12 mouse cellular contexts compared by ENCODE assay signal in genomic region chr8:70560564-70560963, GRCm38 (mm10). TPM values are rescaled to one million over a fixed set of nuclear protein-coding genes. Genes with fewer than 3 reads are reported as not detected.
DNase-seq lines count a peak whose midpoint lies in the region; ATAC-seq and TF ChIP-seq lines count a peak whose summit lies in the region.
"Had no signal": no experiment of that assay in that cellular context is flagged by ENCODE, and none has a peak within 500 bp of the region (broad histone marks: within the 10 kb centered on the region; RNA-seq: fewer than 3 reads in every experiment).

No protein-coding gene starts in this region.

- H3K4me3 ChIP-seq in kidney, embryonic 16.5 days (ENCODE audit: low read length), result no peak overlapping the region
- no peak overlapping the region for H3K4me3 ChIP-seq in testis, adult 2 months (ENCODE audit: control insufficient read depth, low read depth, low read length)
- no peak overlapping the region for H3K4me3 ChIP-seq in embryonic facial prominence, embryonic 10.5 days
- H3K4me3 ChIP-seq: embryonic facial prominence, embryonic 13.5 days; forebrain, embryonic 13.5 days had no signal

- no peaks in the 10 kb centered on the region for H3K27me3 ChIP-seq in kidney, embryonic 16.5 days (ENCODE audit: insufficient read depth, low read length)
- no peaks in the 10 kb centered on the region for H3K27me3 ChIP-seq in testis, adult 2 months (ENCODE audit: control insufficient read depth, insufficient read depth, low read length)
- no peaks in the 10 kb centered on the region for H3K27me3 ChIP-seq in embryonic facial prominence, embryonic 10.5 days (replicated peaks; ENCODE audit: low read depth, poor library complexity, severe bottlenecking)
- H3K27me3 ChIP-seq: embryonic facial prominence, embryonic 13.5 days; forebrain, embryonic 13.5 days had no signal

- H3K9ac ChIP-seq in kidney, embryonic 16.5 days (replicated peaks; ENCODE audit: low read length), result no peak overlapping the region
- H3K9ac ChIP-seq: embryonic facial prominence, embryonic 13.5 days; forebrain, embryonic 13.5 days had no signal

- H3K4me2 ChIP-seq in kidney, embryonic 16.5 days (replicated peaks; ENCODE audit: low read depth, low read length), result no peak overlapping the region
- H3K4me2 ChIP-seq: embryonic facial prominence, embryonic 13.5 days; forebrain, embryonic 13.5 days had no signal

- H3K9me3 ChIP-seq in kidney, embryonic 16.5 days (ENCODE audit: low read length), result no peaks in the 10 kb centered on the region
- H3K9me3 ChIP-seq in embryonic facial prominence, embryonic 10.5 days, result no peaks in the 10 kb centered on the region
- H3K9me3 ChIP-seq: embryonic facial prominence, embryonic 13.5 days; forebrain, embryonic 13.5 days had no signal

- no peaks in the 10 kb centered on the region for H3K36me3 ChIP-seq in kidney, embryonic 16.5 days (ENCODE audit: insufficient read depth, low read length)
- H3K36me3 ChIP-seq in testis, adult 2 months (ENCODE audit: control insufficient read depth, insufficient read depth, low read length), result no peaks in the 10 kb centered on the region
- H3K36me3 ChIP-seq in embryonic facial prominence, embryonic 10.5 days (replicated peaks), result peaks cover 6% of the 10 kb centered on the region

- WGBS in kidney, embryonic 16.5 days, result 68% methylated on average over 3 of the region's 3 CpGs
- WGBS in embryonic facial prominence, embryonic 10.5 days, result 76% methylated on average over 3 of the region's 3 CpGs

- DNase-seq in frontal cortex, postnatal 10 days (ENCODE audit: low spot score in 2 of 2), result no peak
- no peak for DNase-seq in kidney, adult 11 months
- DNase-seq in testis, postnatal 14 days (ENCODE audit: low spot score), result no peak
- DNase-seq in embryonic facial prominence, embryonic 10.5 days (ENCODE audit: low spot score), result no peak
- DNase-seq in embryo, embryonic 11 days, result no peak
- DNase-seq: right cerebral cortex, postnatal 25 days had no signal

- ATAC-seq in frontal cortex, adult (ENCODE audit: low TSS enrichment), result peak; percentile 27; the same call in 1 of the 2 replicates
- ATAC-seq in kidney, embryonic 16.5 days (ENCODE audit: low FRiP score, low TSS enrichment), result no peak; the same call in 1 of the 2 replicates
- ATAC-seq: forebrain, embryonic 13.5 days; hindbrain, embryonic 16.5 days had no signal

- peaks cover 45% of the 10 kb centered on the region for H3K4me1 ChIP-seq in kidney, embryonic 16.5 days (ENCODE audit: insufficient read depth, low read length)
- peaks cover 12% of the 10 kb centered on the region for H3K4me1 ChIP-seq in testis, adult 2 months (ENCODE audit: control insufficient read depth, insufficient read depth, low read length)
- H3K4me1 ChIP-seq in embryonic facial prominence, embryonic 10.5 days, result peaks cover 21% of the 10 kb centered on the region

- no peak for TF ChIP-seq POLR2A in testis, adult 2 months (IDR thresholded peaks at IDR 0.05; ENCODE audit: control insufficient read depth, low read depth, low read length)

- H3K27ac ChIP-seq in kidney, embryonic 16.5 days (ENCODE audit: low read length), result peak overlapping the region; percentile 75
- peak overlapping the region; percentile 77 for H3K27ac ChIP-seq in testis, adult 2 months (ENCODE audit: control insufficient read depth, insufficient read depth, low read depth, low read length)
- H3K27ac ChIP-seq in embryonic facial prominence, embryonic 10.5 days (replicated peaks), result no peak overlapping the region
- H3K27ac ChIP-seq: embryonic facial prominence, embryonic 13.5 days; forebrain, embryonic 13.5 days had no signal

- no peak for TF ChIP-seq CTCF in testis, adult 2 months (IDR thresholded peaks at IDR 0.05; ENCODE audit: control insufficient read depth, insufficient read depth, insufficient replicate concordance, low read depth, low read length)

RNA-seq across cellular contexts. Expression of gene Ell, which starts 21.3 kb away (rescaled TPM):
- polyA plus RNA-seq in kidney, embryonic 16.5 days (2015; fragmentation: Nextera tagmentation; extraction: Ambion mirVana), result 24.1 and 25.1 TPM in 2 replicates
- polyA plus RNA-seq in testis, adult 2 months (2012; rRNA removed), result 42.5 and 43.8 TPM in 2 replicates
- polyA plus RNA-seq in embryonic facial prominence, embryonic 10.5 days (2016; fragmentation: Nextera tagmentation; extraction: Ambion mirVana), result 20.8 and 21.1 TPM in 2 replicates

RNA-seq across cellular contexts. Expression of gene Kxd1, which starts 32.8 kb away (rescaled TPM):
- polyA plus RNA-seq in kidney, embryonic 16.5 days (2015; fragmentation: Nextera tagmentation; extraction: Ambion mirVana), result 65.4 and 69.9 TPM in 2 replicates
- polyA plus RNA-seq in testis, adult 2 months (2012; rRNA removed), result 77.9 and 84.7 TPM in 2 replicates
- 49.7 and 51.0 TPM in 2 replicates for polyA plus RNA-seq in embryonic facial prominence, embryonic 10.5 days (2016; fragmentation: Nextera tagmentation; extraction: Ambion mirVana)

RNA-seq across cellular contexts. Expression of gene Fkbp8, which starts 33.0 kb away (rescaled TPM):
- polyA plus RNA-seq in kidney, embryonic 16.5 days (2015; fragmentation: Nextera tagmentation; extraction: Ambion mirVana), result 353 and 359 TPM in 2 replicates
- polyA plus RNA-seq in testis, adult 2 months (2012; rRNA removed), result 179 and 198 TPM in 2 replicates
- 278 and 285 TPM in 2 replicates for polyA plus RNA-seq in embryonic facial prominence, embryonic 10.5 days (2016; fragmentation: Nextera tagmentation; extraction: Ambion mirVana)

RNA-seq across cellular contexts. Expression of gene Isyna1, which starts 33.6 kb away (rescaled TPM):
- 215 and 217 TPM in 2 replicates for polyA plus RNA-seq in kidney, embryonic 16.5 days (2015; fragmentation: Nextera tagmentation; extraction: Ambion mirVana)
- 561 and 588 TPM in 2 replicates for polyA plus RNA-seq in testis, adult 2 months (2012; rRNA removed)
- polyA plus RNA-seq in embryonic facial prominence, embryonic 10.5 days (2016; fragmentation: Nextera tagmentation; extraction: Ambion mirVana), result 184 and 187 TPM in 2 replicates

RNA-seq across cellular contexts. Expression of gene Ssbp4, which starts 48.1 kb away (rescaled TPM):
- polyA plus RNA-seq in kidney, embryonic 16.5 days (2015; fragmentation: Nextera tagmentation; extraction: Ambion mirVana), result 133 and 149 TPM in 2 replicates
- polyA plus RNA-seq in testis, adult 2 months (2012; rRNA removed), result 35.6 and 38.9 TPM in 2 replicates
- polyA plus RNA-seq in embryonic facial prominence, embryonic 10.5 days (2016; fragmentation: Nextera tagmentation; extraction: Ambion mirVana), result 105 and 109 TPM in 2 replicates
